Mouse (Mus musculus): ENCODE results near the gene Col5a3. TPM values are rescaled to one million over a fixed set of nuclear protein-coding genes. Genes with fewer than 3 reads are reported as not detected.
A peak's percentile ranks its signal among the peaks of the same experiment; 100 is the strongest.

The Col5a3 gene
- polyA plus RNA-seq, 1 experiment from 2014 or later, result 0.66 TPM

- Histone ChIP-seq H3K36me3 (replicated peaks; ENCODE audit: control insufficient read depth, insufficient read depth) (no peaks in the 10 kb centered on the region), H3K4me3 (replicated peaks; ENCODE audit: low read length) (no peak overlapping the region), H3K9ac (no peak overlapping the region), H3K9me3 (ENCODE audit: control insufficient read depth, low read length) (no peaks in the 10 kb centered on the region), H3K4me2 (replicated peaks) (no peak overlapping the region), H3K27ac (no peak overlapping the region), H3K27me3 (ENCODE audit: control insufficient read depth, insufficient read depth, low read length) (peaks cover 3% of the 10 kb centered on the region), H3K4me1 (replicated peaks; ENCODE audit: control insufficient read depth, insufficient read depth, low read length) (no peaks in the 10 kb centered on the region; the same call in 1 of the 2 replicates)
- 10% methylated on average over 19 of the region's 19 CpGs for WGBS
- ATAC-seq (ENCODE audit: low FRiP score) (no peak), DNase-seq (ENCODE audit: low spot score) (peak; percentile 33)
These were observed 2.2 kb downstream of the Col5a3 start for GRCm38 (mm10) chr9:20812537-20813271.

- DNase-seq (ENCODE audit: low spot score) (no peak), ATAC-seq (ENCODE audit: low FRiP score) (no peak)
- WGBS, result 50% methylated on average over 1 of the region's 1 CpGs
- no peaks in the 10 kb centered on the region for H3K9me3 ChIP-seq (ENCODE audit: control insufficient read depth, low read length)
- no peak overlapping the region for H3K9ac ChIP-seq
- peaks cover 3% of the 10 kb centered on the region for H3K27me3 ChIP-seq (ENCODE audit: control insufficient read depth, insufficient read depth, low read length)
- no peaks in the 10 kb centered on the region; the same call in 1 of the 2 replicates for H3K4me1 ChIP-seq (replicated peaks; ENCODE audit: control insufficient read depth, insufficient read depth, low read length)
- H3K36me3 ChIP-seq (replicated peaks; ENCODE audit: control insufficient read depth, insufficient read depth), result no peaks in the 10 kb centered on the region
- no peak overlapping the region for H3K27ac ChIP-seq
- H3K4me3 ChIP-seq (replicated peaks; ENCODE audit: low read length), result no peak overlapping the region
- H3K4me2 ChIP-seq (replicated peaks), result no peak overlapping the region
These were observed 4.1 kb downstream of the Col5a3 start for GRCm38 (mm10) chr9:20810773-20811172.

- no peaks in the 10 kb centered on the region for H3K9me3 ChIP-seq (ENCODE audit: control insufficient read depth, low read length)
- DNase-seq (ENCODE audit: low spot score) (no peak), ATAC-seq (ENCODE audit: low FRiP score) (no peak)
These were observed 4.6 kb downstream of the Col5a3 start for GRCm38 (mm10) chr9:20810271-20810670.

DNA sequence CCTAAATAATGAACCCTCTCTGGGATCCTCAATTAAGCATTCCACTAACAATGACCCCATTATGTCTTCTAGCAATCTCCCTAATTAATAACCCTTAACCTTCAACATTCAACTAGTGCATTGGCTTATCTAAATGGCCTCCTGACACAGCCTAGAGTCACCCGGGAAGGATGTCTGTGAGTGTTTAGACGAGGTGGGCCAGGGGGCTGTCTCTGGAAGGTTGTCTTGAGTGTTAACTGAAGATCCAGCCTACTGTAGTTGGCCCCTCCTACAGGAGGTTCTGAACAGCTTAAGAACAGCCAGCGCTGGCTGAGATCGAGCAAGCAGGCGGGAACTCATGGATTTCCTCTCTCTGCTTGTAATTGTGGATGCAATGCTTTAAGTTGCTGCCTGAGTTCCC is 9.2 kb downstream of the Col5a3 start:
- ATAC-seq (ENCODE audit: low FRiP score) (no peak), DNase-seq (ENCODE audit: low spot score) (no peak)
- no peak overlapping the region for H3K4me3 ChIP-seq (replicated peaks; ENCODE audit: low read length)
- H3K4me1 ChIP-seq (replicated peaks; ENCODE audit: control insufficient read depth, insufficient read depth, low read length), result no peaks in the 10 kb centered on the region
- H3K4me2 ChIP-seq (replicated peaks), result no peak overlapping the region
- no peaks in the 10 kb centered on the region for H3K27me3 ChIP-seq (ENCODE audit: control insufficient read depth, insufficient read depth, low read length)
- H3K27ac ChIP-seq, result no peak overlapping the region
- 67% methylated on average over 5 of the region's 5 CpGs for WGBS
- H3K9ac ChIP-seq, result no peak overlapping the region
- H3K9me3 ChIP-seq (ENCODE audit: control insufficient read depth, low read length), result peaks cover 9% of the 10 kb centered on the region; the same call in 1 of the 2 replicates
- no peaks in the 10 kb centered on the region for H3K36me3 ChIP-seq (replicated peaks; ENCODE audit: control insufficient read depth, insufficient read depth)

More at GRCm38 (mm10) chr9:20810271-20810670, 4.6 kb downstream of the Col5a3 start:
- peaks cover 3% of the 10 kb centered on the region for H3K27me3 ChIP-seq (ENCODE audit: control insufficient read depth, insufficient read depth, low read length)
- H3K4me1 ChIP-seq (replicated peaks; ENCODE audit: control insufficient read depth, insufficient read depth, low read length), result no peaks in the 10 kb centered on the region; the same call in 1 of the 2 replicates
- H3K9ac ChIP-seq, result no peak overlapping the region
- no peak overlapping the region for H3K4me3 ChIP-seq (replicated peaks; ENCODE audit: low read length)
- no peak overlapping the region for H3K27ac ChIP-seq
- H3K36me3 ChIP-seq (replicated peaks; ENCODE audit: control insufficient read depth, insufficient read depth), result no peaks in the 10 kb centered on the region
- WGBS, result 44% methylated on average over 4 of the region's 4 CpGs
- no peak overlapping the region for H3K4me2 ChIP-seq (replicated peaks)

- no peak for DNase-seq (ENCODE audit: low spot score)
- ATAC-seq (ENCODE audit: low FRiP score), result no peak
- H3K4me3 ChIP-seq (replicated peaks; ENCODE audit: low read length), result no peak overlapping the region
- no peak overlapping the region for H3K4me2 ChIP-seq (replicated peaks)
- peaks cover 9% of the 10 kb centered on the region; the same call in 1 of the 2 replicates for H3K9me3 ChIP-seq (ENCODE audit: control insufficient read depth, low read length)
- H3K27me3 ChIP-seq (ENCODE audit: control insufficient read depth, insufficient read depth, low read length), result no peaks in the 10 kb centered on the region
- H3K9ac ChIP-seq, result no peak overlapping the region
- H3K36me3 ChIP-seq (replicated peaks; ENCODE audit: control insufficient read depth, insufficient read depth), result no peaks in the 10 kb centered on the region
- WGBS, result 90% methylated on average over 3 of the region's 3 CpGs
- H3K27ac ChIP-seq, result no peak overlapping the region
- H3K4me1 ChIP-seq (replicated peaks; ENCODE audit: control insufficient read depth, insufficient read depth, low read length), result no peaks in the 10 kb centered on the region
These were observed 9.7 kb downstream of the Col5a3 start for GRCm38 (mm10) chr9:20805159-20805495.

DNA sequence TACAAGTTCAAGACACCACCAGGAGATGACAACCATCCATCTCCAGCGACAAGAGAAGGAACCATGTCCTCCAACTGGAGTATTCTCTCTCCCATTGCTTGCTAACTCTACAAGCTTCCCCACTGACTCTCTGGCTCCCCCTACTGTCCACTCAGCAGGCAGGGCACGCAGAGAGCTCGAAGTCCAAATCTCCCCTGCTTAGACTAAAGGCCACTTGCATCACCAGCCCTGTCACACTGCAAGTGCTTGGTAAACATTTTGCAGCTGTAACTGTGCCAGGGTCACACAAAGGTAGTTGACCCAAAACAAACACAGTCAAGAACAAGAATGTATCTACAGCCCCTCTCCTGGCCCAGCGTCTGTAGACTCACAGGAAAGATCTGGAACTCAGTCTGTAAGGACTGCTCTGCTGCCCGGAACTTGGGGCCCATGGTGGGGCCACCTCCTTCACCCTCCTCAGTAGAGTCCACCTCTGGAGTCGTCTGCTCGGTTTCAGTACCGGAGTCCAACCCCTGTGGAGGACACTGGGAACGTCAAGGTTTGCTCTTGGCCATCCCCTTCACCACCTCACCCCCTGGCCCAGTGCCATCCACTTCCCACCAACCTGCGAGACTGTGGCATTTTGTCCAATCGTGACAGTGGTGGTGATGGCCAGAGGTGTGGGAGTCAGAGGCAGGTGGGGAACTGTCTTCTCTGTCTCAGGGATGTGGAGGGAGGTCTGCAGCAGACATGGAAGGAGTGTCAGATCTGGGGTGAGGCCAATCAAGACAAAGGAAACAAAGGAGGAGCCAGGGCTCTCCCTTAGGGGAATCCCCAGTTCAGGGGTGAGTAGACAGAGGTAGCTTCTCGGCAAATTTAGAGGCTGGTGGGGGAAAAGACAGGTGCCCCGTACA is 10.4 kb downstream of the Col5a3 start:
- Histone ChIP-seq H3K4me3 (replicated peaks; ENCODE audit: low read length) (no peak overlapping the region), H3K9ac (no peak overlapping the region), H3K27me3 (ENCODE audit: control insufficient read depth, insufficient read depth, low read length) (no peaks in the 10 kb centered on the region), H3K9me3 (ENCODE audit: control insufficient read depth, low read length) (peaks cover 9% of the 10 kb centered on the region; the same call in 1 of the 2 replicates), H3K36me3 (replicated peaks; ENCODE audit: control insufficient read depth, insufficient read depth) (no peaks in the 10 kb centered on the region), H3K27ac (no peak overlapping the region), H3K4me2 (replicated peaks) (no peak overlapping the region), H3K4me1 (replicated peaks; ENCODE audit: control insufficient read depth, insufficient read depth, low read length) (no peaks in the 10 kb centered on the region)
- 79% methylated on average over 13 of the region's 13 CpGs for WGBS
- no peak for ATAC-seq (ENCODE audit: low FRiP score)
- no peak for DNase-seq (ENCODE audit: low spot score)

GRCm38 (mm10) chr9:20794108-20794806 is 20.6 kb downstream of the Col5a3 start:
- H3K9me3 ChIP-seq (ENCODE audit: control insufficient read depth, low read length), result no peaks in the 10 kb centered on the region
- peak overlapping the region; percentile 82 for H3K27ac ChIP-seq
- peak; percentile 51 for DNase-seq (ENCODE audit: low spot score)
- 43% methylated on average over 7 of the region's 7 CpGs for WGBS
- H3K4me3 ChIP-seq (replicated peaks; ENCODE audit: low read length), result no peak overlapping the region
- H3K4me2 ChIP-seq (replicated peaks), result no peak overlapping the region
- no peaks in the 10 kb centered on the region for H3K27me3 ChIP-seq (ENCODE audit: control insufficient read depth, insufficient read depth, low read length)
- H3K9ac ChIP-seq, result no peak overlapping the region
- H3K36me3 ChIP-seq (replicated peaks; ENCODE audit: control insufficient read depth, insufficient read depth), result no peaks in the 10 kb centered on the region
- no peaks in the 10 kb centered on the region for H3K4me1 ChIP-seq (replicated peaks; ENCODE audit: control insufficient read depth, insufficient read depth, low read length)
- peak; percentile 92 for ATAC-seq (ENCODE audit: low FRiP score)

DNA sequence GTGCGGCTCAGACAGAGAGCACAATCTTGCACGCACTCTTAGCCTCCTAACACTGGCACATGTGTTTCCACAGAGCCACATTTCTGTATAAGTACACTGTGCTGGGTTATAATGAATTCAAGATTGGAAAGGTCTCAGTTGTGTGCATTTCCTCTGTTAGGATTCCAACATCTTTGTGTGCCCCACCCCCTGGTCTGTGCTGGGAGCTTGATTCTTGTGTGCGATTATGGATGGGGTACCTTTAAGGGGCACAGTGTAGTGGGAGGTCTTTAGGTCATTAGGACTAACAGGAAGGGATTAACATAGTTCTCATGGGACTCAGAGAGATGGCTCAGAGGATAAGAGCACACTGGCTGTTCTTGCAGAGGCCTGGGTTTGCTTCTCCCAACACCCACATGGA is 24.5 kb downstream of the Col5a3 start:
- DNase-seq (ENCODE audit: low spot score) (no peak), ATAC-seq (ENCODE audit: low FRiP score) (no peak)
- Histone ChIP-seq H3K9me3 (ENCODE audit: control insufficient read depth, low read length) (no peaks in the 10 kb centered on the region), H3K4me3 (replicated peaks; ENCODE audit: low read length) (no peak overlapping the region), H3K36me3 (replicated peaks; ENCODE audit: control insufficient read depth, insufficient read depth) (no peaks in the 10 kb centered on the region), H3K9ac (no peak overlapping the region), H3K4me2 (replicated peaks) (no peak overlapping the region), H3K27ac (no peak overlapping the region), H3K27me3 (ENCODE audit: control insufficient read depth, insufficient read depth, low read length) (no peaks in the 10 kb centered on the region), H3K4me1 (replicated peaks; ENCODE audit: control insufficient read depth, insufficient read depth, low read length) (no peaks in the 10 kb centered on the region)
- WGBS, result 73% methylated on average over 3 of the region's 3 CpGs

- no peaks in the 10 kb centered on the region for H3K9me3 ChIP-seq (ENCODE audit: control insufficient read depth, low read length)
- ATAC-seq (ENCODE audit: low FRiP score) (no peak), DNase-seq (ENCODE audit: low spot score) (no peak)
- no peak overlapping the region for H3K9ac ChIP-seq
- no peak overlapping the region for H3K4me2 ChIP-seq (replicated peaks)
- H3K4me3 ChIP-seq (replicated peaks; ENCODE audit: low read length), result no peak overlapping the region
- H3K4me1 ChIP-seq (replicated peaks; ENCODE audit: control insufficient read depth, insufficient read depth, low read length), result no peaks in the 10 kb centered on the region
- no peak overlapping the region for H3K27ac ChIP-seq
- H3K27me3 ChIP-seq (ENCODE audit: control insufficient read depth, insufficient read depth, low read length), result no peaks in the 10 kb centered on the region
- no peaks in the 10 kb centered on the region for H3K36me3 ChIP-seq (replicated peaks; ENCODE audit: control insufficient read depth, insufficient read depth)
- 71% methylated on average over 4 of the region's 4 CpGs for WGBS
These were observed 25.2 kb downstream of the Col5a3 start for GRCm38 (mm10) chr9:20789651-20790050.
